Mouse (Mus musculus): ENCODE measurements around the gene Tsen54. TPM values are rescaled to one million over a fixed set of nuclear protein-coding genes. Genes with fewer than 3 reads are reported as not detected.
A peak's percentile ranks its signal among the peaks of the same experiment; 100 is the strongest.

The Tsen54 gene
- polyA plus RNA-seq, 1 experiment from 2014 or later = 40.3 TPM

DNA sequence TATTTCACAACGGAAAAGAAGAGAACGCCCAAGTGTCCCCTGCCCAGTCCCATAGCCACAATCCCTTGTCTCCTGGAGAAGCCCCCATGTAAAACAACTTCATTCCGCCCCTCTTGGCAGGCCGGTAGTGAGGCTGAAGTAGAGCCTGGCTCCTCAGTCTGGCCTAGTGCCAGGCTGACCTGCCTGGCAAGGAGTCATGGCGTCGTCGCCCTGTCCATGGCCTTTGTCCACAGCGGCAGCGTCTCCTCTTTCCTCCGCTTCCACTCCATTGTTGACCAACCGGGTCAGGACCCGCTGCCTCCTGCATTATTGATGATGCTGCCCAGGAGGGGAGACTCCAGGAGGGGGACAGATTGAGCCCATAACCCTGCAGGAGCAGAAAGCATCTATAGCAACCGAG, 43.4 kb downstream of the Tsen54 start:
- 62% methylated on average over 13 of the region's 13 CpGs for WGBS
- peaks cover 20% of the 10 kb centered on the region for H3K36me3 ChIP-seq (replicated peaks)
- H3K4me1 ChIP-seq = peaks cover 21% of the 10 kb centered on the region
- no peaks in the 10 kb centered on the region for H3K9me3 ChIP-seq
- H3K4me3 ChIP-seq = 0 out of 2 replicates have a peak overlapping the region, but pooled peaks have one; percentile 54
- H3K27me3 ChIP-seq (replicated peaks; ENCODE audit: low read depth, poor library complexity, severe bottlenecking) = peaks cover 81% of the 10 kb centered on the region
- no peak for DNase-seq (ENCODE audit: low spot score)
- H3K27ac ChIP-seq (replicated peaks) = no peak overlapping the region

DNA sequence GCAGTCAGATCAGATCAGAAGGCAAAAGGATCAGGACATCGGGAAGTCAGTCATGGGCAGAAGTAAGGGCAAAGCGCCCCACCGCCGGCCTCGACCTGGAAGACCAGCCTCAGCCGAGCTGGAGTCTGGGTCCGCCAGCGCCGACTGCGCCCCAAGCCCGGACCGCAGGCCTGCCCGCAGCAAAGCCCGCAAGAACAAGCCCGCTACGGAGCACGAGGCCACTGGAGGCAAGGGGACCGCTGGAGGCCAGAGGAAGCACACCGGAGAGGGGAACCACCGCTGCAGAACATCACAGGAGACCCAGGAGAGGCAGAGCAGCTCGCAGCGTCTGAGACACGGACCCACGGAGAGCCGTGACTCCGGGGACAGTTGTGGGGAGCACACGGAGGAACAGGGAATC, 43.8 kb downstream of the Tsen54 start, which contains the start of gene Myo15b:
TSS of gene Myo15b (plus strand) at position 53 of the 400 bp plus-strand sequence.
- Histone ChIP-seq H3K4me3 (peak within 1 kb of the TSS; percentile 54), H3K27me3 (replicated peaks; ENCODE audit: low read depth, poor library complexity, severe bottlenecking) (peaks cover 85% of the 10 kb centered on the region), H3K9me3 (no peaks in the 10 kb centered on the region), H3K27ac (replicated peaks) (peak within 1 kb of the TSS; percentile 51), H3K4me1 (peaks cover 25% of the 10 kb centered on the region), H3K36me3 (replicated peaks) (peaks cover 16% of the 10 kb centered on the region)
- DNase-seq (ENCODE audit: low spot score) = peak; percentile 44
- WGBS = 7% methylated on average over 27 of the region's 27 CpGs

DNA sequence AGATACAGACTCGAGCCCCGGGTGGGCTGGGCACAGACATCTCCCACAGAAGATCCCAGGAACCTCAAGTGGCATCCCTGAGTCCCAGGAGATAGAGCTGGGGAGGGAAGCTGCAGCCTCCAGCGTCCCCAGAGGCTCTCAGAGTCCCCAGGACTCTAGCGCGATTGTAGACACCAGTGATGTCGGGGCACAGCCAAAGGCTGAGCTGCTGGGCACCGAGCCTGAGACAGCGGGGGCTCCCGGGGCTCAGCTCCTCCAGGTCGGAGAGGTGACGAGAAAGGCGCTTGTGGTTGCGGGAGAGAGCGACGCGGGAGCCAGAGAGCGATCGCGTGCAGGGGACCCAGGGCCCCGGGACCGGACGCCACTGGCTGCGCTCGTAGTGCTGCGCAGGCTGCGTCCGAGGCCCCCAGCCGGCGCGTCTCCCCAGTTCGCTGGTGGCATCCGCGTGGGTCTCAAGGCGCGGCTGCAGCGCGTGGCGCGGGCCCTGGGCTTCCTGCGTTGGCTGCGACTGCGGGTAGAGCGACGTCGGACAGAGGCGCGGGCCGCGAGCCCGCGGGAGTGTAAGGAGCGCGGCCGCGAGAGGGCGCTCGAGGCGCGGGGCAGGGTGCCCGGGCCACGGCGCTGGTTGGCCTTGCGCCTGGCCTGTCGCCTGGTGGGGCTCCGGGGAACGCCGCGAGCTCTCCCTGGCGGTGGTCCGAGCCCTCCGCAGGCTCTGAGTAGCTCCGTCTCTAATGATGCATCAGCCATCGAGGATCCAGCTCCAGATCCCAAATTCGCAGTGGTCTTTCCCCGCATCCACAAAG, 44.8 kb downstream of the Tsen54 start:
- Histone ChIP-seq H3K27me3 (replicated peaks; ENCODE audit: low read depth, poor library complexity, severe bottlenecking) (peaks cover 85% of the 10 kb centered on the region), H3K4me3 (peak overlapping the region; percentile 54), H3K9me3 (no peaks in the 10 kb centered on the region), H3K27ac (replicated peaks) (peak overlapping the region; percentile 51), H3K36me3 (replicated peaks) (peaks cover 8% of the 10 kb centered on the region), H3K4me1 (peaks cover 25% of the 10 kb centered on the region)
- DNase-seq (ENCODE audit: low spot score) = peak; percentile 93
- 2% methylated on average over 75 of the region's 75 CpGs for WGBS

DNA sequence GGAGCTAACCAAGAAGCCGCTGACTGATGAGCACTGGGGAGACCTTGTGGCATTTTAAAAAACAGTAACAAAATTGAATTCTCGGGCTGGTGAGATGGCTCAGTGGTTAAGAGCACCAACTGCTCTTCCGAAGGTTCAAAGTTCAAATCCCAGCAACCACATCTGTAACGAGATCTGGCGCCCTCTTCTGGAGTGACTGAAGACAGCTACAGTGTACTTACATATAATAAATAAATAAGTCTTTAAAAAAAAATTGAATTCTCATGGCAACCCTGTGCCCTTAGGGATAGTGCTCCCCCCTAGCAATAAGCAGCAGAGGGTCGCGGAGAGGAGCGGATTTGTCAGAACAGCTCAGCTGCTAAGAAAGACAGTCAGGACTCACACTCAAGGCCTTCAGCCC, 49.4 kb downstream of the Tsen54 start:
- DNase-seq (ENCODE audit: low spot score) = no peak
- Histone ChIP-seq H3K9me3 (no peaks in the 10 kb centered on the region), H3K27me3 (replicated peaks; ENCODE audit: low read depth, poor library complexity, severe bottlenecking) (peaks cover 44% of the 10 kb centered on the region), H3K36me3 (replicated peaks) (no peaks in the 10 kb centered on the region), H3K27ac (replicated peaks) (no peak overlapping the region), H3K4me3 (no peak overlapping the region), H3K4me1 (peaks cover 21% of the 10 kb centered on the region)
- WGBS = 86% methylated on average over 8 of the region's 8 CpGs

DNA sequence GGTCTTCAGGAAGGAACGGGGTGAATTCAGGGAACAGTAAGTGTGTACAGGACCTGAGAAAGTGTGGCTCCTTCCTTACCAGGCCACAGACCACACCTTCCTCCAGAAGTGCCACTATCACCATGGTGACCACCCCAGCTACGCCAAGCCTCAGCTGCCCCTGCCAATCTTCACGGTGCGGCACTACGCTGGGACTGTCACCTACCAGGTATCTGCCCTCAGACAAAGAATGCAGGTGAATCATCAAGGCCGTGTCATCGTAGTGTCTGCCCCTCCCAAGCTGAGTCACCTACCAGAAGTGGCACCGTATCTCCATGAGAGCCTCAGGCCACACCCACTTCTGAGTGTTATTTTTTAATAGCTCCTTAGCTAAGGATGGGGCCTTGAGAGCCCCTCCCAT, 54.9 kb downstream of the Tsen54 start:
- no peak overlapping the region for H3K27ac ChIP-seq (replicated peaks)
- WGBS = 87% methylated on average over 8 of the region's 8 CpGs

DNA sequence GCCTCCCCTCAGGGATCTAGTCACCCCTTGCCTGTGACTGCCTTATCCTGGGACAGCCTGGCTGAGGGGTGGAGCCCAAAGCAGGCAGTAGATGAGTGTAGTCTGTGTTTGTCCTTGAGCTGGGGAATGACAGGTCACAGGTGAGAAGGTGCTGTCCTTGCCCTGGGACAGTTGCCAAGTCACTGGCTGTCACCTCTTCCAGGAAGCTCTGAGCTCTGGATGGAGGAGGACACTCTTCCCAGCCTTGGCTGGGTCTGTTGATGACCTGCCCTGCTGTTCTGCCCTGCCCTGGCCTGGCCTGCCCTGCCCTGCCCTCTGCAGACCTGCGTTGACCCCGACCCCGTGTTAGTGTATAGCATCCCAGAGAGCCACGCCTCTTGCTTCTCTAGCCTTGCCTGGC, 57.9 kb downstream of the Tsen54 start:
- no peak for DNase-seq (ENCODE audit: low spot score)
- WGBS = 66% methylated on average over 4 of the region's 4 CpGs
- H3K4me3 ChIP-seq = no peak overlapping the region
- H3K27ac ChIP-seq (replicated peaks) = no peak overlapping the region
- no peaks in the 10 kb centered on the region for H3K27me3 ChIP-seq (replicated peaks; ENCODE audit: low read depth, poor library complexity, severe bottlenecking)
- H3K4me1 ChIP-seq = peaks cover 16% of the 10 kb centered on the region
- H3K9me3 ChIP-seq = no peaks in the 10 kb centered on the region
- H3K36me3 ChIP-seq (replicated peaks) = no peaks in the 10 kb centered on the region

More for the DNA sequence above, 54.9 kb downstream of the Tsen54 start:
- no peak for DNase-seq (ENCODE audit: low spot score)
- no peaks in the 10 kb centered on the region for H3K9me3 ChIP-seq
- H3K27me3 ChIP-seq (replicated peaks; ENCODE audit: low read depth, poor library complexity, severe bottlenecking) = no peaks in the 10 kb centered on the region; the same call in 1 of the 2 replicates
- H3K36me3 ChIP-seq (replicated peaks) = no peaks in the 10 kb centered on the region
- peaks cover 13% of the 10 kb centered on the region for H3K4me1 ChIP-seq
- no peak overlapping the region for H3K4me3 ChIP-seq

Small RNA genes within 50 kb of the gene (microRNA-seq; reads per million reads assigned to microRNA genes)
- 1.5 reads per million for gene Mir5621

Other genes with a start within 250 kb of the Tsen54 start
- 100 and 101 TPM in 2 replicates for gene Mrps7, start 210.8 kb upstream of the Tsen54 start, polyA plus RNA-seq (2016; fragmentation: Nextera tagmentation; extraction: Ambion mirVana)
- 29.6 and 33.3 TPM in 2 replicates for gene Gga3, start 210.7 kb upstream of the Tsen54 start, polyA plus RNA-seq (2016; fragmentation: Nextera tagmentation; extraction: Ambion mirVana)
- 19.4 and 19.8 TPM in 2 replicates for gene Mif4gd, start 201.8 kb upstream of the Tsen54 start, polyA plus RNA-seq (2016; fragmentation: Nextera tagmentation; extraction: Ambion mirVana)
- gene Slc25a19, start 186.4 kb upstream of the Tsen54 start, polyA plus RNA-seq (2016; fragmentation: Nextera tagmentation; extraction: Ambion mirVana) = 23.5 and 24.6 TPM in 2 replicates
- gene Grb2, start 106.1 kb upstream of the Tsen54 start, polyA plus RNA-seq (2016; fragmentation: Nextera tagmentation; extraction: Ambion mirVana) = 73.5 and 76.0 TPM in 2 replicates
- 34.6 and 38.9 TPM in 2 replicates for gene Tmem94, start 49.3 kb upstream of the Tsen54 start, polyA plus RNA-seq (2016; fragmentation: Nextera tagmentation; extraction: Ambion mirVana)
- 20.3 and 20.4 TPM in 2 replicates for gene Caskin2, start 1.1 kb upstream of the Tsen54 start, polyA plus RNA-seq (2016; fragmentation: Nextera tagmentation; extraction: Ambion mirVana)
- gene Llgl2, start 9.3 kb downstream of the Tsen54 start, polyA plus RNA-seq (2016; fragmentation: Nextera tagmentation; extraction: Ambion mirVana) = 15.3 and 15.5 TPM in 2 replicates
- gene Myo15b, start 43.7 kb downstream of the Tsen54 start, polyA plus RNA-seq (2016; fragmentation: Nextera tagmentation; extraction: Ambion mirVana) = 0.07 and 0.16 TPM in 2 replicates
- gene Smim5, start 85.2 kb downstream of the Tsen54 start, polyA plus RNA-seq (2016; fragmentation: Nextera tagmentation; extraction: Ambion mirVana) = 1.5 and 1.8 TPM in 2 replicates
- gene Smim6, start 97.3 kb downstream of the Tsen54 start, polyA plus RNA-seq (2016; fragmentation: Nextera tagmentation; extraction: Ambion mirVana) = 1.1 and 1.6 TPM in 2 replicates
- 48.4 and 50.8 TPM in 2 replicates for gene Sap30bp, start 118.6 kb downstream of the Tsen54 start, polyA plus RNA-seq (2016; fragmentation: Nextera tagmentation; extraction: Ambion mirVana)
- 27.9 and 30.7 TPM in 2 replicates for gene Recql5, start 118.8 kb downstream of the Tsen54 start, polyA plus RNA-seq (2016; fragmentation: Nextera tagmentation; extraction: Ambion mirVana)
- 1.1 and 1.5 TPM in 2 replicates for gene Itgb4, start 160.0 kb downstream of the Tsen54 start, polyA plus RNA-seq (2016; fragmentation: Nextera tagmentation; extraction: Ambion mirVana)
- gene Galk1, start 198.0 kb downstream of the Tsen54 start, polyA plus RNA-seq (2016; fragmentation: Nextera tagmentation; extraction: Ambion mirVana) = 212 and 216 TPM in 2 replicates
- 1,824 and 1,981 TPM in 2 replicates for gene H3f3b, start 213.2 kb downstream of the Tsen54 start, polyA plus RNA-seq (2016; fragmentation: Nextera tagmentation; extraction: Ambion mirVana)
- 49.4 and 50.9 TPM in 2 replicates for gene Unk, start 215.6 kb downstream of the Tsen54 start, polyA plus RNA-seq (2016; fragmentation: Nextera tagmentation; extraction: Ambion mirVana)

Measured in embryonic facial prominence, embryonic 10.5 days (tissue).